ENCODE assay signal across 12 mouse cellular contexts in genomic region chr10:20409181-20409580, GRCm38 (mm10).
DNase-seq lines count a peak whose midpoint lies in the region; ATAC-seq and TF ChIP-seq lines count a peak whose summit lies in the region.
"Had no signal": no experiment of that assay in that cellular context is flagged by ENCODE, and none has a peak within 500 bp of the region (broad histone marks: within the 10 kb centered on the region; RNA-seq: fewer than 3 reads in every experiment).

No protein-coding gene starts in this region.

- peaks cover 10% of the 10 kb centered on the region; the same call in 1 of the 2 replicates for H3K36me3 ChIP-seq in heart, embryonic 16.5 days (ENCODE audit: control insufficient read depth, insufficient read depth)
- no peaks in the 10 kb centered on the region for H3K36me3 ChIP-seq in lung, postnatal 0 days (ENCODE audit: insufficient read depth, low read length)
- no peaks in the 10 kb centered on the region for H3K36me3 ChIP-seq in hindbrain, embryonic 10.5 days
- H3K36me3 ChIP-seq: liver, embryonic 13.5 days had no signal

- H3K4me1 ChIP-seq in heart, embryonic 16.5 days (ENCODE audit: control insufficient read depth, insufficient read depth, low read length) = peaks cover 11% of the 10 kb centered on the region
- peaks cover 6% of the 10 kb centered on the region; the same call in 1 of the 2 replicates for H3K4me1 ChIP-seq in lung, postnatal 0 days (ENCODE audit: insufficient read depth, low read depth, low read length)
- no peaks in the 10 kb centered on the region for H3K4me1 ChIP-seq in hindbrain, embryonic 10.5 days (replicated peaks)
- H3K4me1 ChIP-seq: embryonic facial prominence, embryonic 15.5 days; liver, embryonic 13.5 days had no signal

- no peak overlapping the region for H3K4me3 ChIP-seq in heart, embryonic 16.5 days (ENCODE audit: low read length)
- H3K4me3 ChIP-seq in lung, postnatal 0 days (ENCODE audit: low read depth, low read length) = no peak overlapping the region
- H3K4me3 ChIP-seq in hindbrain, embryonic 10.5 days = no peak overlapping the region
- H3K4me3 ChIP-seq: embryonic facial prominence, embryonic 15.5 days; liver, embryonic 13.5 days had no signal

- peak; percentile 4 for DNase-seq in adipocyte (ENCODE audit: low spot score)
- peak; percentile 18 for DNase-seq in brain, adult 2 months (ENCODE audit: low read depth, low spot score)
- peak; percentile 96 for DNase-seq in lung, postnatal 0 days (ENCODE audit: low spot score)
- DNase-seq in left cerebral cortex, adult 11 months (ENCODE audit: low spot score) = no peak
- DNase-seq in retina, postnatal 1 day = no peak
- DNase-seq in hindbrain, embryonic 10.5 days (ENCODE audit: low spot score) = no peak
- DNase-seq: cerebellum, postnatal 10 days; liver, embryonic 13.5 days; spleen, adult 18-20 months had no signal

- peak; percentile 73; the same call in 1 of the 2 replicates for TF ChIP-seq EP300 in lung, postnatal 0 days (IDR thresholded peaks at IDR 0.05)

- peak overlapping the region; percentile 62 for H3K27ac ChIP-seq in heart, embryonic 16.5 days (ENCODE audit: low read length)
- peak overlapping the region; percentile 83 for H3K27ac ChIP-seq in lung, postnatal 0 days (ENCODE audit: low read length)
- H3K27ac ChIP-seq in hindbrain, embryonic 10.5 days = no peak overlapping the region
- H3K27ac ChIP-seq: embryonic facial prominence, embryonic 15.5 days; liver, embryonic 13.5 days had no signal

- peak; percentile 87 for ATAC-seq in heart, embryonic 16.5 days (replicated peaks; ENCODE audit: extremely low read depth, insufficient read depth, low FRiP score)
- peak; percentile 92 for ATAC-seq in lung, postnatal 0 days
- ATAC-seq in granulocyte monocyte progenitor cell, adult 5-6 weeks (replicated peaks; ENCODE audit: poor library complexity, severe bottlenecking) = no peak

- 28% methylated on average over 10 of the region's 10 CpGs for WGBS in heart, embryonic 16.5 days
- WGBS in lung, postnatal 0 days = 20% methylated on average over 10 of the region's 10 CpGs
- 86% methylated on average over 10 of the region's 10 CpGs for WGBS in hindbrain, embryonic 10.5 days

- H3K27me3 ChIP-seq in heart, embryonic 16.5 days (ENCODE audit: control insufficient read depth, insufficient read depth, low read length) = no peaks in the 10 kb centered on the region
- no peaks in the 10 kb centered on the region for H3K27me3 ChIP-seq in lung, postnatal 0 days (replicated peaks; ENCODE audit: insufficient read depth, low read length)
- no peaks in the 10 kb centered on the region for H3K27me3 ChIP-seq in hindbrain, embryonic 10.5 days (ENCODE audit: insufficient read depth, poor library complexity, severe bottlenecking)
- H3K27me3 ChIP-seq: embryonic facial prominence, embryonic 15.5 days; liver, embryonic 13.5 days had no signal

- TF ChIP-seq CTCF in lung, postnatal 0 days (IDR thresholded peaks at IDR 0.05) = no peak

- H3K9me3 ChIP-seq in heart, embryonic 16.5 days (replicated peaks; ENCODE audit: control insufficient read depth, low read length) = peaks cover 6% of the 10 kb centered on the region; the same call in 1 of the 2 replicates
- no peaks in the 10 kb centered on the region for H3K9me3 ChIP-seq in lung, postnatal 0 days (ENCODE audit: low read length)
- H3K9me3 ChIP-seq in hindbrain, embryonic 10.5 days = no peaks in the 10 kb centered on the region
- H3K9me3 ChIP-seq: embryonic facial prominence, embryonic 15.5 days; liver, embryonic 13.5 days had no signal

- H3K9ac ChIP-seq in heart, embryonic 16.5 days (ENCODE audit: low read length) = no peak overlapping the region
- H3K9ac ChIP-seq in lung, postnatal 0 days (replicated peaks; ENCODE audit: low read depth) = no peak overlapping the region
- H3K9ac ChIP-seq: embryonic facial prominence, embryonic 15.5 days; liver, embryonic 13.5 days had no signal

- H3K4me2 ChIP-seq in heart, embryonic 16.5 days (ENCODE audit: low read depth, low read length) = no peak overlapping the region
- H3K4me2 ChIP-seq in lung, postnatal 0 days (replicated peaks; ENCODE audit: low read depth, low read length) = no peak overlapping the region
- H3K4me2 ChIP-seq: embryonic facial prominence, embryonic 15.5 days; liver, embryonic 13.5 days had no signal

Comparison
In these comparisons a context has a peak if more than half of its experiments do, and no peak if none do; other contexts are left out.
1. DNase-seq: peak in adipocyte (single experiment), brain, adult 2 months (single experiment) and lung, postnatal 0 days (single experiment); none in left cerebral cortex, adult 11 months (single experiment), retina, postnatal 1 day (single experiment) and hindbrain, embryonic 10.5 days (single experiment).